Mouse (Mus musculus) midbrain, postnatal 0 days (tissue): Measurements from ENCODE around the gene Cdkn2a. TPM values are rescaled to one million over a fixed set of nuclear protein-coding genes. Genes with fewer than 3 reads are reported as not detected.
A peak's percentile ranks its signal among the peaks of the same experiment; 100 is the strongest.

Experiments used
- ATAC-seq: fragments of 200-750 bp; cut with Nextera tagmentation; 2 replicates; pipeline ENCODE4 v1.8.0; 2017; ENCODE audit warnings: moderate number of reproducible peaks, mild to moderate bottlenecking, moderate TSS enrichment, moderate library complexity; ENCODE audit not compliant: low FRiP score
- DNase-seq: peaks from one replicate; pipeline ENCODE4 v3.0.0-alpha.2; 2015; ENCODE audit warnings: low spot score
- H3K27ac ChIP-seq: fragments of 300-500 bp; sonication (generic); 2 replicates; pipeline ENCODE4 v1.5.1; 2014; ENCODE audit warnings: low read depth, mild to moderate bottlenecking, low read length, mixed read lengths
- H3K27me3 ChIP-seq: fragments of 300-500 bp; sonication (generic); 2 replicates; pipeline ENCODE4 v1.6.1; 2014; ENCODE audit warnings: low read length, control low read depth, mixed read lengths; ENCODE audit not compliant: insufficient read depth
- H3K36me3 ChIP-seq: fragments of 300-500 bp; sonication (generic); 2 replicates; pipeline ENCODE4 v1.6.1; 2014; ENCODE audit warnings: low read length, control low read depth, mixed read lengths; ENCODE audit not compliant: insufficient read depth
- H3K4me1 ChIP-seq: fragments of 300-500 bp; sonication (generic); 2 replicates; pipeline ENCODE4 v1.6.1; 2014; ENCODE audit warnings: mild to moderate bottlenecking, control low read depth, antibody characterized with exemption, low read length, mixed read lengths; ENCODE audit not compliant: insufficient read depth
- H3K4me2 ChIP-seq: fragments of 300-500 bp; sonication (generic); 2 replicates; pipeline ENCODE4 v1.6.1; 2014; ENCODE audit warnings: low read depth, mild to moderate bottlenecking, low read length, mixed read lengths; ENCODE audit not compliant: poor library complexity, severe bottlenecking
- H3K4me3 ChIP-seq: fragments of 300-500 bp; sonication (generic); 2 replicates; pipeline ENCODE4 v1.5.1; 2014; ENCODE audit warnings: low read depth, mild to moderate bottlenecking, low read length, moderate library complexity
- H3K9ac ChIP-seq: fragments of 300-500 bp; sonication (generic); replicated peaks from 2 replicates; pipeline ENCODE4 v1.6.1; 2014; ENCODE audit warnings: mild to moderate bottlenecking, low read length, moderate library complexity, mixed read lengths; ENCODE audit not compliant: poor library complexity, severe bottlenecking
- H3K9me3 ChIP-seq: fragments of 300-500 bp; sonication (generic); 2 replicates; pipeline ENCODE4 v1.6.1; 2016; ENCODE audit warnings: low read length, control low read depth
- CTCF ChIP-seq: IDR thresholded peaks from 2 replicates; pipeline ENCODE4 v1.5.1; 2016; ENCODE audit warnings: antibody characterized with exemption, mild to moderate bottlenecking
- WGBS: fragments of 180-500 bp; shearing (Covaris S2); extraction: QIAGEN DNeasy Blood & Tissue Kit; methylation state at CpG from one replicate; pipeline ENCODE4 v1.1.7; 2014; 5-methylcytosine and 5-hydroxymethylcytosine counted together
- polyA plus RNA-seq: library from polyadenylated mRNA; unstranded; fragments of >200 nt; fragmentation: Nextera tagmentation; extraction: Ambion mirVana; gene quantifications from 2 replicates; pipeline ENCODE4 v1.2.1, GENCODE M21; 2015
- total RNA-seq: library from RNA; depleted of rRNA; stranded (reverse); fragments of >200 nt; gene quantifications from 2 replicates; pipeline ENCODE4 v1.2.3, GENCODE M21; 2014

Gene Cdkn2a
- total and polyA plus RNA-seq, 2 experiments from 2014 or later, result not detected

DNA sequence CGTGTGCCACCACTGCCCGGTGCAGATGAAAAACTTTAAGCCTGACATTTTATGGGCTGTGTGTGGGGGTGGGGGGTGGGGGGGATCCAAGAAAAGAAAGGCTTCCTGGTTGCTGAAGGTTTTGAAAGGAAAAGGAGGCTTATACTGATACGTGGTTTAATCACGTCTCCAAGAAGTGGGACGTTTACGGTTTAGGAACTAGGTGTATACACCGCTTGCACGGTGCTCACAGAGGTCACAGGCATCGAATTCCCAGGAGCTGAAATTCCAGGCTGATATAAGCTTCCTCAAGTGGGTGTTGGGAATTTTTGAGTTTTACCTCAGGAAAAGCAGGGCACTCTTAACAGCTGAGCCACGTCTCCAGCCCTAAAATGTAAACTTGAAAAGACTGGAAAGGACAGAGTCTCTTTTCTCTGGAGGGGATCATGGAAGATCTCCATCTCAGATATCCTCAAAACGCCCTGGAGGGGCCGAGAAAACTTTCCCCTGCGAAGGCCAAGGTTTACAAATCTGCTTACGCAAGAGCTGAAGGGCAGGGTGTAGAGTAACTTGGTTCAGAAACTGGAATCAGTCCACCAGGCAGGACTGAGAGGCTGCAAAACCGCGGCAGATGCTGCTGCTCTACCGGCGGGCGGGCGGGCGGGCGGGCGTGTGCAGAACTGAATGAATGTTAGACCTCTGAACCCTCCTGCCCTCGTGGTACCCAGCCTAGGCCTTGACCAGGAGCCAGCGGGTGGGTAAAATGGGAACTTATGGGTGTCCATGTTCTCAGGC, 18.5 kb downstream of the Cdkn2a start:
- H3K27ac ChIP-seq, result no peak overlapping the region
- H3K27me3 ChIP-seq, result peaks cover 76% of the 10 kb centered on the region
- TF ChIP-seq CTCF, result no peak
- H3K4me2 ChIP-seq, result no peak overlapping the region
- DNase-seq, result no peak
- 1% methylated on average over 25 of the region's 25 CpGs for WGBS
- ATAC-seq, result 0 out of 2 replicates have a peak, but pooled peaks have one; percentile 13
- H3K9me3 ChIP-seq, result no peaks in the 10 kb centered on the region
- H3K4me1 ChIP-seq, result no peaks in the 10 kb centered on the region
- no peaks in the 10 kb centered on the region for H3K36me3 ChIP-seq
- no peak overlapping the region for H3K9ac ChIP-seq
- no peak overlapping the region for H3K4me3 ChIP-seq

DNA sequence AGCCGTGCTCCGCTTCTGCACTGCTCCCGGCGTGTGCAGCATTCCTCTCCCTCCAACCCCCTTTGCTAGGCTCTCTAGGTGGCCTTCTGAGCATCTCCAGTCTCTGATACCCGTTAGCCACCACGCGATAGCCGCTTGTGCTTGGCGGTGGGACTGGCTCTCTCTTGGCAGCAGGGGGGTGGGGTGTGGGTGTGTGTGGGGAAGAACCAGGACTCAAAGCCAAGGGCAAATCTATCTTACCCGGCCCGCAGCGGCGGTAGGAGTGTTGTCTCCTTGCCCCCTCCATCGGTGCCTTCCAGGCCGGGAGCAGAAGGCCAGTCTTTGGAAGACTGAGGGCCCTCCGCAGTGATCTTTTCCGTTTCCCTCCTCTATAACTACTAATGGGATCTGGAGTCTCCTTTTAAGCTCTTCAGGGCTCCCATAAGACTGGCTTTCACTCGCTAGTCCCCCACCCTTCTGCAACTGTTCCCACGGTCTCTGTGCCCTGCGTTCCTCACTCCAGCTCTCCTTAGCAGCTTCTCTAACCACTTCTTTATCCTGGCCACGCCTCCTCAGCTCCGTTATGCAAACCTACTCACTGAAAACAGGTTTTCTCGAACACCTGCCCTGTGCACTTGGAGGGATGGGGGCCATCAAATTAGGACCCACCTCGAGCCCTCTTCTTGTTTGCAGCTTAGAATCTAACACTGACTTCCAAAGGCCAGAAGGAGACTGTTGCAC, 19.5 kb downstream of the Cdkn2a start:
- 2% methylated on average over 24 of the region's 24 CpGs for WGBS
- Histone ChIP-seq H3K27me3 (peaks cover 73% of the 10 kb centered on the region), H3K27ac (no peak overlapping the region), H3K9ac (no peak overlapping the region), H3K4me1 (no peaks in the 10 kb centered on the region), H3K36me3 (no peaks in the 10 kb centered on the region), H3K9me3 (no peaks in the 10 kb centered on the region), H3K4me2 (no peak overlapping the region), H3K4me3 (no peak overlapping the region)
- no peak for DNase-seq
- ATAC-seq, result no peak
- no peak for TF ChIP-seq CTCF

DNA sequence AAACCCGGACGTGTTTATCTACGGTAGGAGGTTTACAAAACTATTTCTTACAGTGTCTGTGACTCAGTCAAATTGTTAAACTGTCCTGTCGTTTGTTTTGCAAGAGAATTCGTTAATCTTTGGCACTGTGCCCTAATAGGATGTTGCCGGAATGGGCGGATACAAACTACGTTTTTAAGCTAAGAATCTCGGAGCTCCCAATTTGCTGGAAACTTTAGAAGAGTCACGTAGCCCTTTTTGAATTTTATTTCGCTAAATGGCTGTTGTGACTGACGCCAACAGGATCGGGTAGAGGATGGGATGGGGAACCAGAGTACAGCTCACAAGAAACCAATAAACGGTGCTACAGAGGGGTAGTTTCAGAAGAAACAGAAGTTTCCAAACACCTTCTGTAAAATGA, 20.4 kb downstream of the Cdkn2a start:
- Histone ChIP-seq H3K4me2 (no peak overlapping the region), H3K4me1 (no peaks in the 10 kb centered on the region), H3K27me3 (peaks cover 71% of the 10 kb centered on the region), H3K36me3 (no peaks in the 10 kb centered on the region), H3K9ac (no peak overlapping the region), H3K4me3 (no peak overlapping the region), H3K27ac (no peak overlapping the region), H3K9me3 (no peaks in the 10 kb centered on the region)
- DNase-seq, result no peak
- TF ChIP-seq CTCF, result no peak
- 2% methylated on average over 14 of the region's 14 CpGs for WGBS
- no peak for ATAC-seq

GRCm38 (mm10) chr4:89273585-89273984, 20.9 kb downstream of the Cdkn2a start:
- no peaks in the 10 kb centered on the region for H3K4me1 ChIP-seq
- no peak overlapping the region for H3K4me2 ChIP-seq
- DNase-seq (no peak), ATAC-seq (no peak)
- no peaks in the 10 kb centered on the region for H3K36me3 ChIP-seq
- no peak for TF ChIP-seq CTCF
- H3K27me3 ChIP-seq, result peaks cover 70% of the 10 kb centered on the region
- no peak overlapping the region for H3K4me3 ChIP-seq
- H3K27ac ChIP-seq, result no peak overlapping the region
- H3K9me3 ChIP-seq, result no peaks in the 10 kb centered on the region
- no peak overlapping the region for H3K9ac ChIP-seq
- under 1% methylated on average over 9 of the region's 9 CpGs for WGBS

DNA sequence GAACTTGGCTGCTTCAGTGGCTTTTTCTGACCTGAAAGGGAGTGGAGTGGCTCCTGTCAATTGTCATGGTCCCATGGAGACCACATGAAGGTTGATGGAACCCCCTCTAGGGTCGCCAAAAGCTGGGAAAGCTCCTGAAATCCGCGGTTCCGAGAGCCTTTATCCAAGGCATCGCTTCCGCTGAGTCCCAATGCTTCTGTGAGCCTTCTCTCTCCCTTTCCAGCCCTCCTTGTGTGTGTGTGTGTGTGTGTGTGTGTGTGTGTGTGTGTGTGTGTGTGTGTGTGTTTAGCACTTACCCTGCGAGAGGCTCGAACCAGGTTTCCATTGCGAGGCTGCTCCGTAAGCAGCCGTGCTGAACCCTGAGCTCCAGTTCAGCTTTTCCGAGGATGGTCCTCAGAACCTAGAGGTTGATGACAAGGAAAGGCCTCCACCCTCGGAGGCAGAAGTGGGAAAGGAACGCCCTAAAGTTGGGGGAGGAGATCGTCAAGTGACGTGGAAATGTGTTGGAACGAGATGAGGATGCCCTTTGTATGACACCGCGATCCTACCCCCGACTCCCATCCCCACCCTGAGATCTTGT, 21.4 kb downstream of the Cdkn2a start:
- H3K9me3 ChIP-seq, result no peaks in the 10 kb centered on the region
- no peak overlapping the region for H3K27ac ChIP-seq
- DNase-seq, result no peak
- TF ChIP-seq CTCF, result no peak
- whole genome bisulfite sequencing, result under 1% methylated on average over 20 of the region's 20 CpGs
- no peak overlapping the region for H3K4me3 ChIP-seq
- H3K4me2 ChIP-seq, result no peak overlapping the region
- ATAC-seq, result no peak
- no peaks in the 10 kb centered on the region for H3K36me3 ChIP-seq
- peaks cover 66% of the 10 kb centered on the region for H3K27me3 ChIP-seq
- H3K9ac ChIP-seq, result no peak overlapping the region
- H3K4me1 ChIP-seq, result no peaks in the 10 kb centered on the region
